In genomic region chr17:84258638-84259261, GRCm38 (mm10) we compare ENCODE assay signal across 9 mouse cellular contexts.
DNase-seq lines count a peak whose midpoint lies in the region; ATAC-seq lines count a peak whose summit lies in the region.
"Had no signal": no experiment of that assay in that cellular context is flagged by ENCODE, and none has a peak within 500 bp of the region (broad histone marks: within the 10 kb centered on the region; RNA-seq: fewer than 3 reads in every experiment).

No protein-coding gene starts in this region.

- no peak overlapping the region for H3K4me3 ChIP-seq in brown adipose tissue, adult 24 weeks (ENCODE audit: insufficient read depth, low read depth, low read length)
- H3K4me3 ChIP-seq: liver, embryonic 13.5 days had no signal

- H3K27ac ChIP-seq in brown adipose tissue, adult 24 weeks (replicated peaks; ENCODE audit: low read depth, low read length): 0 out of 2 replicates have a peak overlapping the region, but pooled peaks have one; percentile 11
- H3K27ac ChIP-seq: liver, embryonic 13.5 days had no signal

- H3K4me1 ChIP-seq in brown adipose tissue, adult 24 weeks (ENCODE audit: control insufficient read depth, insufficient read depth, insufficient read length, low read length): peaks cover 11% of the 10 kb centered on the region

- ATAC-seq in granulocyte monocyte progenitor cell, adult 5-6 weeks (replicated peaks; ENCODE audit: poor library complexity, severe bottlenecking): peak; percentile 83

- DNase-seq in adrenal gland, postnatal 14 days: peak; percentile 47
- no peak for DNase-seq in adrenal gland, adult 18-20 months (ENCODE audit: low spot score in 2 of 2)
- peak; percentile 41 to 67 for DNase-seq in left cerebral cortex, postnatal 10 days (ENCODE audit: extremely low spot score in 1 of 2, low spot score in 2 of 2)
- DNase-seq in right cerebral cortex, postnatal 4 days: peak; percentile 56
- no peak for DNase-seq in liver
- DNase-seq in gastrocnemius, postnatal 25 days: no peak
- DNase-seq: liver, embryonic 13.5 days had no signal

- intact Hi-C loops in left cerebral cortex, postnatal 10 days (cut with DNase I): no loop called here

Comparison
In these comparisons a context has a peak if more than half of its experiments do, and no peak if none do; other contexts are left out.
1. DNase-seq: peak in adrenal gland, postnatal 14 days (single experiment), left cerebral cortex, postnatal 10 days (2 of 2) and right cerebral cortex, postnatal 4 days (single experiment); none in adrenal gland, adult 18-20 months (0 of 2), liver (single experiment) and gastrocnemius, postnatal 25 days (single experiment).